Mouse (Mus musculus): ENCODE results near the gene Mmp21.

Gene Mmp21

GRCm38 (mm10) chr7:133662467-133662866, 17.4 kb downstream of the Mmp21 start:
- no peak for DNase-seq (ENCODE audit: low spot score in 2 of 2)

GRCm38 (mm10) chr7:133645716-133646115, 34.1 kb downstream of the Mmp21 start:
- no peak for DNase-seq (ENCODE audit: low spot score in 2 of 2)

- DNase-seq (ENCODE audit: low spot score in 2 of 2), result no peak
Observed at GRCm38 (mm10) chr7:133638821-133639220, 41.0 kb downstream of the Mmp21 start.

- peak; percentile 2 to 25 for DNase-seq (ENCODE audit: low spot score in 2 of 2)
Observed at GRCm38 (mm10) chr7:133638306-133638705, 41.6 kb downstream of the Mmp21 start.

- DNase-seq (ENCODE audit: low spot score in 2 of 2), result peak; percentile 99
Observed at GRCm38 (mm10) chr7:133637361-133638305, 42.2 kb downstream of the Mmp21 start, which contains the start of gene Edrf1. Edrf1 (plus strand) TSS chr7:133637543.

GRCm38 (mm10) chr7:133636738-133637352, 43.0 kb downstream of the Mmp21 start:
- peak; percentile 77 to 82 for DNase-seq (ENCODE audit: low spot score in 2 of 2)

GRCm38 (mm10) chr7:133634932-133635650, 44.8 kb downstream of the Mmp21 start:
- no peak for DNase-seq (ENCODE audit: low spot score in 2 of 2)

- DNase-seq (ENCODE audit: low spot score in 2 of 2), result peak; percentile 23 to 53
Observed at GRCm38 (mm10) chr7:133632476-133632875, 47.4 kb downstream of the Mmp21 start.

- no peak for DNase-seq (ENCODE audit: low spot score in 2 of 2)
Observed at GRCm38 (mm10) chr7:133630821-133631220, 49.0 kb downstream of the Mmp21 start.

GRCm38 (mm10) chr7:133627184-133627936, 52.5 kb downstream of the Mmp21 start:
- DNase-seq (ENCODE audit: low spot score in 2 of 2), result no peak
